Mouse (Mus musculus): ENCODE data around the gene Gm45799.

DNA sequence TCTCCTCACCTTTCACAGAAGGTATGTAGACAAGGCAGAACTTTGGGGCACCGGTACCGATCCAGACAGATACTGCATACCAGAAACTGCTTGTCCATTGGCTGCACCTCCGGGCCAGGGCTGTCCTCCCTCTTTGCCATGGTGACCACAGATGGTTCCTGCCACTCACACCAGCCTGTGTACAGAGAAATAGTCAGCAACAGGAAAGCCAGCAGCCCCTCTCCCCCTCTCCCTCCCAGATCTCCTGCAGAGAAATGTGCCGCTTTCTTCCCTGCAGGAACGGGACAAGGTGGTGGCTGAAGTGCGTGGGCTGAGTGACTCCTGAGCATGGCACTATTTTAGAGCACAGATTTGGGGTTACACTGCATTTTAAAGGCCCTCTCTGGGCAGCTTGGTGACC is 15.0 kb upstream of the Gm45799 start:
- TF ChIP-seq CTCF (IDR thresholded peaks at IDR 0.05; ENCODE audit: borderline replicate concordance, control insufficient read depth, extremely low read depth, insufficient read depth, low read length, poor library complexity), result no peak
- no peak for TF ChIP-seq POLR2A (IDR thresholded peaks at IDR 0.05; ENCODE audit: control insufficient read depth, extremely low read depth, insufficient read depth, low read length, poor library complexity)

Data from thymus, adult 2 months (tissue).